Mouse (Mus musculus): Measurements from ENCODE around the gene Bola1. TPM values are rescaled to one million over a fixed set of nuclear protein-coding genes. Genes with fewer than 3 reads are reported as not detected.

The Bola1 gene
- total and polyA plus RNA-seq, 3 experiments, result 47.6 to 57.0 (median 56.5) TPM

DNA sequence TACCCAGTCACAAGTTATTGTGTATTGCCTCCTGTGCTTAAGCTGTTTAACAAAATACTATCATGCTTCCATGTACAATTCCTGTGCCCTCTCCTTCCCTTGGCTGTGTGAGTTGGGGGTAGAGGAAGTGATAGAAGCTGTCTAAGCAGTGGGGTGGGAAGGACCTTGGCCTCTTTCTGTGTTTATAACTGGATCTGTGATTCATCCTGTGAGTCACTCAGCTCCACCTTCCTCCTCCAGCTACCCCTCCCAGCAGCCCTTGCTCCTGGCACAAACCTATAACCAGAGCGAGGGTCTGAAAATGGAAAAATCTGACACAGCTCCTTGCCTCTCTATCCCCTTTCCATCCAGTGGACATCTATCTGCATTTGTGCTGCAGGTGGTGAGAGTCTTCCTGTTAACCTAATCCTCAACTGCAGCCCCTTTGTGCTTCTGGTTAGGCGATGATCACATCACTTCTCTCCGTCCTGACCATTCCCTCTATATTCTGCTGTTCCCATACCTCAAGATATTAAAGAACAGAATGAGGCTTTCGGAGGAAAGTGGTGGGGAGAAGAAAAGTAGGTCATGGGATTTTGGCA is 59.2 kb downstream of the Bola1 start:
- H3K4me2 ChIP-seq (ENCODE audit: insufficient read depth, low read depth, poor library complexity, severe bottlenecking), result no peak overlapping the region
- no peak overlapping the region for H3K4me3 ChIP-seq (replicated peaks in 1 of 3; ENCODE audit: low read depth in 2 of 3, low read length in 2 of 3, poor library complexity in 1 of 3)
- no peak for TF ChIP-seq RAD21 (IDR thresholded peaks at IDR 0.05; ENCODE audit: low read depth, low read length)
- TF ChIP-seq BHLHE40 (IDR thresholded peaks at IDR 0.05; ENCODE audit: low read depth, low read length), result no peak
- TF ChIP-seq ELF1 (IDR thresholded peaks at IDR 0.05; ENCODE audit: low read depth, low read length), result no peak
- no peak for TF ChIP-seq RCOR1 (conservative IDR thresholded peaks at IDR 0.05; ENCODE audit: low read depth, low read length)
- no peak for TF ChIP-seq POLR2A (IDR thresholded peaks at IDR 0.05; ENCODE audit: low read depth, low read length)
- no peak for TF ChIP-seq GABPA (IDR thresholded peaks at IDR 0.05; ENCODE audit: insufficient replicate concordance, low read depth, low read length)
- peak; percentile 41; the same call in 1 of the 2 replicates for TF ChIP-seq MEF2A (IDR thresholded peaks at IDR 0.05; ENCODE audit: borderline replicate concordance, low read depth, low read length)
- peak; percentile 46; the same call in 1 of the 2 replicates for TF ChIP-seq POLR2AphosphoS2 (IDR thresholded peaks at IDR 0.05; ENCODE audit: low read depth, low read length)
- peak; percentile 21; the same call in 1 of the 2 replicates for TF ChIP-seq NELFE (IDR thresholded peaks at IDR 0.05; ENCODE audit: low read depth, low read length)
- no peak overlapping the region for H3K9ac ChIP-seq (ENCODE audit: insufficient read depth, low read depth)
- no peaks in the 10 kb centered on the region for H3K9me3 ChIP-seq (replicated peaks; ENCODE audit: low read length)
- no peaks in the 10 kb centered on the region for H3K79me2 ChIP-seq (replicated peaks; ENCODE audit: control insufficient read depth, extremely low read depth, insufficient read depth, poor library complexity, severe bottlenecking)
- in situ Hi-C loops (cut with MboI; ENCODE audit: low pct_ligation_motif_present, low pct_unique_long_range_greater_than_20kb, low sequenced_read_pairs) (no loop called here), dilution Hi-C loops (cut with MboI; ENCODE audit: extremely low pct_ligation_motif_present, extremely low pct_unique_long_range_greater_than_20kb, low sequenced_read_pairs) (no loop called here)
- H3K36me3 ChIP-seq (replicated peaks in 1 of 2; ENCODE audit: control insufficient read depth in 1 of 2, insufficient read depth in 1 of 2, low read length in 1 of 2), result peaks cover 7 to 17% of the 10 kb centered on the region in 2 experiments
- no peak overlapping the region for H3K27ac ChIP-seq (ENCODE audit: insufficient read depth, low read depth)
- no peaks in the 10 kb centered on the region for H3K27me3 ChIP-seq (replicated peaks)
- peaks cover 13 to 34% of the 10 kb centered on the region in 2 experiments for H3K4me1 ChIP-seq (ENCODE audit: control insufficient read depth in 1 of 2, insufficient read depth in 2 of 2)
- no peak for DNase-seq (ENCODE audit: extremely low read depth)

DNA sequence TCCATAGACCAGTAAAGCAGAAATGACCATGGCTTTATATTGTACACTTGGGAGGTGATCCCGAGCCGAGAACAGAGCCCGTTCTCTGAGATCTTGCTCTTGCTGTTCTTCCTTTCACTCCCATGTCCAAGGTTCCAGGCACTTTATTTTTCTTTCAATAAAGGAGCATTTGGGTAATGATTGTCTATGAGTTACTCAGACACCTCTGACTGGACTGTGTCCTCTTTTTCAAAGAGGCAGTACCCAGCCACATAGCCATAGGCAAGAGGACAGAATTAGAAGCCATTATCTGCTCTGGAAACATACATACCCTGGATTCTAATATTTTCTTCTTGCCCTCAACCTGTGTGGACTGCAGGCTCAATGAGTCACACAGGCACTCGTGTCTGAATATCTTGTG is 59.7 kb downstream of the Bola1 start:
- no peaks in the 10 kb centered on the region for H3K79me2 ChIP-seq (replicated peaks; ENCODE audit: control insufficient read depth, extremely low read depth, insufficient read depth, poor library complexity, severe bottlenecking)
- no peak overlapping the region for H3K4me3 ChIP-seq (replicated peaks in 1 of 3; ENCODE audit: low read depth in 2 of 3, low read length in 2 of 3, poor library complexity in 1 of 3)
- no peaks in the 10 kb centered on the region for H3K27me3 ChIP-seq (replicated peaks)
- no peak for TF ChIP-seq SMC3 (IDR thresholded peaks at IDR 0.05; ENCODE audit: low read depth, low read length)
- TF ChIP-seq USF1 (IDR thresholded peaks at IDR 0.05; ENCODE audit: low read depth, low read length), result no peak
- TF ChIP-seq E2F4 (IDR thresholded peaks at IDR 0.05; ENCODE audit: insufficient replicate concordance, low read depth, low read length), result no peak
- no peak for TF ChIP-seq ZKSCAN1 (IDR thresholded peaks at IDR 0.05; ENCODE audit: borderline replicate concordance, low read depth, low read length)
- TF ChIP-seq RAD21 (IDR thresholded peaks at IDR 0.05; ENCODE audit: low read depth, low read length), result no peak
- TF ChIP-seq ZNF384 (IDR thresholded peaks at IDR 0.05; ENCODE audit: low read depth, low read length), result no peak
- TF ChIP-seq MAZ (IDR thresholded peaks at IDR 0.05; ENCODE audit: low read depth, low read length), result no peak
- no peaks in the 10 kb centered on the region for H3K9me3 ChIP-seq (replicated peaks; ENCODE audit: low read length)
- dilution Hi-C loops (cut with MboI; ENCODE audit: extremely low pct_ligation_motif_present, extremely low pct_unique_long_range_greater_than_20kb, low sequenced_read_pairs) (no loop called here), in situ Hi-C loops (cut with MboI; ENCODE audit: low pct_ligation_motif_present, low pct_unique_long_range_greater_than_20kb, low sequenced_read_pairs) (no loop called here)
- DNase-seq (ENCODE audit: extremely low read depth), result no peak
- no peak overlapping the region for H3K27ac ChIP-seq (ENCODE audit: insufficient read depth, low read depth)
- H3K4me2 ChIP-seq (ENCODE audit: insufficient read depth, low read depth, poor library complexity, severe bottlenecking), result no peak overlapping the region
- H3K9ac ChIP-seq (ENCODE audit: insufficient read depth, low read depth), result no peak overlapping the region
- H3K4me1 ChIP-seq (ENCODE audit: control insufficient read depth in 1 of 2, insufficient read depth in 2 of 2), result peaks cover 13 to 39% of the 10 kb centered on the region in 2 experiments
- peaks cover 11 to 22% of the 10 kb centered on the region in 2 experiments for H3K36me3 ChIP-seq (replicated peaks in 1 of 2; ENCODE audit: control insufficient read depth in 1 of 2, insufficient read depth in 1 of 2, low read length in 1 of 2)

Data from CH12.LX (cell line).